Comparison of ENCODE assay signal across 27 mouse cellular contexts in the genomic region with DNA sequence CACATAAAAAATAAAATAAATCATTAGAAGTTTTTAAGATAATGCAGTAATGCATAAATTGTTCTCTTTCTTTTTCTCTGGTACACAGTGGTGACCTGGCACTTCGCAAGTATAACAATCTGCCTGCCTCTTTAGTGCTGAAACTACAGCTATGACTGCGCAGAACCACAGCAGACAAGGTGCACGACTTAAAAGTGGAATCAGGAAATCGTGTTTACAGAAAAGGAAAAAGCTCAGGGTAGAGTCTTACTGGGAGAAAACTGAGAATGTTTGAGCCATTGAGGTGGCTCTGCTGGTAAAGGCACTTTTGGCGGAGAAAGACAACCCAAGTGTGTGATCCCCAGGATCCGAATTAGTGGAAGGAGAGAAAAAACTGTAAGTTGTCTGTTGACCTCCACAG. TPM values are rescaled to one million over a fixed set of nuclear protein-coding genes. Genes with fewer than 3 reads are reported as not detected.
"Had no signal": no experiment of that assay in that cellular context is flagged by ENCODE, and none has a peak within 500 bp of the region (broad histone marks: within the 10 kb centered on the region; RNA-seq: fewer than 3 reads in every experiment).

No protein-coding gene starts in this region.

- H3K4me1 ChIP-seq: limb, embryonic 13.5 days; liver, embryonic 12.5 days; liver, embryonic 15.5 days; midbrain, embryonic 13.5 days; neural tube, embryonic 13.5 days; stomach, embryonic 15.5 days had no signal

- H3K9ac ChIP-seq: limb, embryonic 13.5 days; liver, embryonic 12.5 days; liver, embryonic 15.5 days; lung, embryonic 15.5 days; midbrain, embryonic 13.5 days; neural tube, embryonic 13.5 days; stomach, embryonic 15.5 days had no signal

- DNase-seq: kidney, adult 11 months; kidney, adult 9 months; kidney, postnatal 14 days; liver; lung, adult 18-20 months; lung, postnatal 10 days; lung, postnatal 36 days; right cerebral cortex, postnatal 4 days; spleen, adult 18-20 months; thymus, postnatal 25 days had no signal

- H3K36me3 ChIP-seq: limb, embryonic 10.5 days; limb, embryonic 13.5 days; liver, embryonic 12.5 days; liver, embryonic 15.5 days; lung, embryonic 15.5 days; midbrain, embryonic 10.5 days; midbrain, embryonic 13.5 days; neural tube, embryonic 13.5 days; stomach, embryonic 15.5 days had no signal

- ATAC-seq: liver, embryonic 12.5 days; midbrain, embryonic 13.5 days; midbrain, embryonic 16.5 days had no signal

- H3K27me3 ChIP-seq: limb, embryonic 13.5 days; liver, embryonic 12.5 days; liver, embryonic 15.5 days; lung, embryonic 15.5 days; midbrain, embryonic 13.5 days; neural tube, embryonic 13.5 days; stomach, embryonic 15.5 days had no signal

- H3K4me3 ChIP-seq: limb, embryonic 10.5 days; limb, embryonic 13.5 days; liver, embryonic 12.5 days; liver, embryonic 15.5 days; lung, embryonic 15.5 days; megakaryocyte, embryonic 14.5 days; midbrain, embryonic 10.5 days; midbrain, embryonic 13.5 days; myocyte; neural tube, embryonic 13.5 days; stomach, embryonic 15.5 days had no signal

- H3K9me3 ChIP-seq: limb, embryonic 10.5 days; limb, embryonic 13.5 days; liver, embryonic 12.5 days; liver, embryonic 15.5 days; lung, embryonic 15.5 days; megakaryocyte, embryonic 14.5 days; midbrain, embryonic 10.5 days; midbrain, embryonic 13.5 days; neural tube, embryonic 13.5 days; stomach, embryonic 15.5 days had no signal

- H3K4me2 ChIP-seq: limb, embryonic 13.5 days; liver, embryonic 12.5 days; liver, embryonic 15.5 days; lung, embryonic 15.5 days; midbrain, embryonic 13.5 days; neural tube, embryonic 13.5 days; stomach, embryonic 15.5 days had no signal

- H3K27ac ChIP-seq: limb, embryonic 10.5 days; limb, embryonic 13.5 days; liver, embryonic 12.5 days; liver, embryonic 15.5 days; lung, embryonic 15.5 days; midbrain, embryonic 10.5 days; midbrain, embryonic 13.5 days; neural tube, embryonic 13.5 days; stomach, embryonic 15.5 days had no signal

RNA-seq across cellular contexts. Expression of gene Prkcg, which starts 7.2 kb away (rescaled TPM):
- polyA plus RNA-seq: liver, embryonic 15.5 days had no signal

RNA-seq across cellular contexts. Expression of gene Nlrp12, which starts 32.2 kb away (rescaled TPM):
- polyA plus RNA-seq: kidney, embryonic 16.5 days; large intestine, adult 2 months; limb, embryonic 10.5 days; limb, embryonic 13.5 days; liver, embryonic 12.5 days; midbrain, embryonic 10.5 days; midbrain, embryonic 13.5 days; midbrain, embryonic 16.5 days; myocyte; neural tube, embryonic 13.5 days; thymus, postnatal 0 days had no signal

RNA-seq across cellular contexts. Expression of gene Cacng7, which starts 51.0 kb away (rescaled TPM):
- total RNA-seq: monocyte, adult 5-6 weeks; neutrophil, adult 5-6 weeks had no signal
